Mouse (Mus musculus): ENCODE measurements at regions not wholly inside any gene's neighbourhood (a gene's known extent, or its start where the extent isn't known, plus 50 kb on each side); places are given as distances from the start of the nearest gene placed in this dataset.

- Histone ChIP-seq H3K4me3 (no peak overlapping the region), H3K27ac (replicated peaks) (no peak overlapping the region), H3K4me2 (no peak overlapping the region), H3K27me3 (no peaks in the 10 kb centered on the region), H3K36me3 (no peaks in the 10 kb centered on the region), H3K9ac (no peak overlapping the region), H3K9me3 (no peaks in the 10 kb centered on the region), H3K4me1 (replicated peaks) (no peaks in the 10 kb centered on the region)
- WGBS: 60% methylated on average over 3 of the region's 3 CpGs
- ATAC-seq (ENCODE audit: low read depth): no peak
Observed at GRCm38 (mm10) chr11:71697017-71697416, 52.7 kb upstream of the Wscd1 start.

- WGBS: 77% methylated on average over 4 of the region's 4 CpGs
- no peaks in the 10 kb centered on the region for H3K4me1 ChIP-seq (replicated peaks)
- no peak overlapping the region for H3K4me2 ChIP-seq
- no peak for ATAC-seq (ENCODE audit: low read depth)
- no peaks in the 10 kb centered on the region for H3K9me3 ChIP-seq
- no peaks in the 10 kb centered on the region for H3K27me3 ChIP-seq
- no peak overlapping the region for H3K27ac ChIP-seq (replicated peaks)
- no peaks in the 10 kb centered on the region for H3K36me3 ChIP-seq
- H3K4me3 ChIP-seq: no peak overlapping the region
- H3K9ac ChIP-seq: no peak overlapping the region
Observed at GRCm38 (mm10) chr11:71698836-71699235, 50.9 kb upstream of the Wscd1 start.
